Mouse (Mus musculus): Measurements from ENCODE around the gene Zbtb20. TPM values are rescaled to one million over a fixed set of nuclear protein-coding genes. Genes with fewer than 3 reads are reported as not detected.

Gene Zbtb20
- polyA plus RNA-seq, 1 experiment from 2014 or later: 20.2 TPM

GRCm38 (mm10) chr16:43026351-43026750, 150.7 kb downstream of the Zbtb20 start:
- no peaks in the 10 kb centered on the region for H3K36me3 ChIP-seq
- WGBS: 78% methylated on average over 2 of the region's 2 CpGs
- no peak for ATAC-seq (ENCODE audit: insufficient number of reproducible peaks, insufficient read depth, low FRiP score, low TSS enrichment, low read depth)

GRCm38 (mm10) chr16:43029243-43029642, 153.6 kb downstream of the Zbtb20 start:
- no peaks in the 10 kb centered on the region for H3K27me3 ChIP-seq
- no peaks in the 10 kb centered on the region for H3K36me3 ChIP-seq
- no peak for ATAC-seq (ENCODE audit: insufficient number of reproducible peaks, insufficient read depth, low FRiP score, low TSS enrichment, low read depth)
- no peak overlapping the region for H3K4me2 ChIP-seq
- no peaks in the 10 kb centered on the region for H3K4me1 ChIP-seq
- 63% methylated on average over 3 of the region's 3 CpGs for WGBS
- no peak overlapping the region for H3K9ac ChIP-seq
- no peaks in the 10 kb centered on the region for H3K9me3 ChIP-seq
- H3K4me3 ChIP-seq: no peak overlapping the region
- H3K27ac ChIP-seq: no peak overlapping the region

More at GRCm38 (mm10) chr16:43026351-43026750, 150.7 kb downstream of the Zbtb20 start:
- H3K4me3 ChIP-seq: no peak overlapping the region
- H3K4me1 ChIP-seq: no peaks in the 10 kb centered on the region
- H3K27ac ChIP-seq: no peak overlapping the region
- no peak overlapping the region for H3K4me2 ChIP-seq
- H3K9ac ChIP-seq: no peak overlapping the region
- H3K27me3 ChIP-seq: no peaks in the 10 kb centered on the region
- no peaks in the 10 kb centered on the region for H3K9me3 ChIP-seq

GRCm38 (mm10) chr16:43035709-43036108, 160.0 kb downstream of the Zbtb20 start:
- H3K27me3 ChIP-seq: no peaks in the 10 kb centered on the region
- ATAC-seq (ENCODE audit: insufficient number of reproducible peaks, insufficient read depth, low FRiP score, low TSS enrichment, low read depth): no peak
- WGBS: 44% methylated on average over 6 of the region's 6 CpGs
- no peaks in the 10 kb centered on the region for H3K9me3 ChIP-seq
- H3K4me1 ChIP-seq: no peaks in the 10 kb centered on the region
- no peak overlapping the region for H3K27ac ChIP-seq
- H3K4me2 ChIP-seq: no peak overlapping the region
- no peak overlapping the region for H3K4me3 ChIP-seq
- no peaks in the 10 kb centered on the region for H3K36me3 ChIP-seq
- H3K9ac ChIP-seq: no peak overlapping the region

GRCm38 (mm10) chr16:43036510-43036909, 160.8 kb downstream of the Zbtb20 start:
- Histone ChIP-seq H3K9ac (no peak overlapping the region), H3K4me1 (no peaks in the 10 kb centered on the region), H3K4me3 (no peak overlapping the region), H3K27ac (no peak overlapping the region), H3K27me3 (no peaks in the 10 kb centered on the region), H3K4me2 (no peak overlapping the region), H3K36me3 (no peaks in the 10 kb centered on the region), H3K9me3 (no peaks in the 10 kb centered on the region)
- WGBS: 77% methylated on average over 5 of the region's 5 CpGs
- ATAC-seq (ENCODE audit: insufficient number of reproducible peaks, insufficient read depth, low FRiP score, low TSS enrichment, low read depth): no peak

- no peak overlapping the region for H3K27ac ChIP-seq
- H3K4me1 ChIP-seq: no peaks in the 10 kb centered on the region
- no peak overlapping the region for H3K4me2 ChIP-seq
- H3K9ac ChIP-seq: no peak overlapping the region
- H3K36me3 ChIP-seq: no peaks in the 10 kb centered on the region
- H3K27me3 ChIP-seq: no peaks in the 10 kb centered on the region
- H3K9me3 ChIP-seq: no peaks in the 10 kb centered on the region
- 81% methylated on average over 4 of the region's 4 CpGs for WGBS
- no peak overlapping the region for H3K4me3 ChIP-seq
- ATAC-seq (ENCODE audit: insufficient number of reproducible peaks, insufficient read depth, low FRiP score, low TSS enrichment, low read depth): no peak
Observed at GRCm38 (mm10) chr16:43037320-43037719, 161.6 kb downstream of the Zbtb20 start.

GRCm38 (mm10) chr16:43045611-43046010, 169.9 kb downstream of the Zbtb20 start:
- H3K36me3 ChIP-seq: no peaks in the 10 kb centered on the region
- ATAC-seq (ENCODE audit: insufficient number of reproducible peaks, insufficient read depth, low FRiP score, low TSS enrichment, low read depth): no peak
- no peak overlapping the region for H3K4me3 ChIP-seq

GRCm38 (mm10) chr16:43046686-43047085, 171.0 kb downstream of the Zbtb20 start:
- Histone ChIP-seq H3K4me3 (no peak overlapping the region), H3K9me3 (no peaks in the 10 kb centered on the region), H3K36me3 (no peaks in the 10 kb centered on the region), H3K9ac (no peak overlapping the region), H3K4me2 (no peak overlapping the region), H3K27ac (no peak overlapping the region), H3K27me3 (no peaks in the 10 kb centered on the region), H3K4me1 (no peaks in the 10 kb centered on the region)
- WGBS: 93% methylated on average over 3 of the region's 3 CpGs
- no peak for ATAC-seq (ENCODE audit: insufficient number of reproducible peaks, insufficient read depth, low FRiP score, low TSS enrichment, low read depth)

More at GRCm38 (mm10) chr16:43045611-43046010, 169.9 kb downstream of the Zbtb20 start:
- no peaks in the 10 kb centered on the region for H3K9me3 ChIP-seq
- H3K4me1 ChIP-seq: no peaks in the 10 kb centered on the region
- H3K4me2 ChIP-seq: no peak overlapping the region
- no peaks in the 10 kb centered on the region for H3K27me3 ChIP-seq
- no peak overlapping the region for H3K9ac ChIP-seq
- no peak overlapping the region for H3K27ac ChIP-seq

- H3K4me3 ChIP-seq: no peak overlapping the region
- ATAC-seq (ENCODE audit: insufficient number of reproducible peaks, insufficient read depth, low FRiP score, low TSS enrichment, low read depth): no peak
- H3K27ac ChIP-seq: no peak overlapping the region
- no peak overlapping the region for H3K4me2 ChIP-seq
- H3K27me3 ChIP-seq: no peaks in the 10 kb centered on the region
- 93% methylated on average over 3 of the region's 3 CpGs for WGBS
- no peak overlapping the region for H3K9ac ChIP-seq
- no peaks in the 10 kb centered on the region for H3K9me3 ChIP-seq
- no peaks in the 10 kb centered on the region for H3K4me1 ChIP-seq
- H3K36me3 ChIP-seq: no peaks in the 10 kb centered on the region
Observed at GRCm38 (mm10) chr16:43069666-43070295, 194.1 kb downstream of the Zbtb20 start.

- no peak for ATAC-seq (ENCODE audit: insufficient number of reproducible peaks, insufficient read depth, low FRiP score, low TSS enrichment, low read depth)
- Histone ChIP-seq H3K4me3 (no peak overlapping the region), H3K36me3 (no peaks in the 10 kb centered on the region), H3K27me3 (no peaks in the 10 kb centered on the region), H3K27ac (no peak overlapping the region), H3K9ac (no peak overlapping the region), H3K9me3 (no peaks in the 10 kb centered on the region), H3K4me1 (no peaks in the 10 kb centered on the region), H3K4me2 (no peak overlapping the region)
- 90% methylated on average over 3 of the region's 3 CpGs for WGBS
Observed at GRCm38 (mm10) chr16:43071875-43072274, 196.2 kb downstream of the Zbtb20 start.

- no peak overlapping the region for H3K4me3 ChIP-seq
- 83% methylated on average over 5 of the region's 5 CpGs for WGBS
- H3K4me1 ChIP-seq: no peaks in the 10 kb centered on the region
- H3K9ac ChIP-seq: no peak overlapping the region
- no peaks in the 10 kb centered on the region for H3K9me3 ChIP-seq
- ATAC-seq (ENCODE audit: insufficient number of reproducible peaks, insufficient read depth, low FRiP score, low TSS enrichment, low read depth): no peak
- H3K27me3 ChIP-seq: no peaks in the 10 kb centered on the region
- H3K27ac ChIP-seq: no peak overlapping the region
- H3K36me3 ChIP-seq: no peaks in the 10 kb centered on the region
- no peak overlapping the region for H3K4me2 ChIP-seq
Observed at GRCm38 (mm10) chr16:43072818-43073594, 197.3 kb downstream of the Zbtb20 start.

- Histone ChIP-seq H3K4me2 (no peak overlapping the region), H3K4me3 (no peak overlapping the region), H3K9me3 (no peaks in the 10 kb centered on the region), H3K27me3 (no peaks in the 10 kb centered on the region), H3K27ac (no peak overlapping the region), H3K4me1 (no peaks in the 10 kb centered on the region), H3K9ac (no peak overlapping the region), H3K36me3 (no peaks in the 10 kb centered on the region)
- 84% methylated on average over 2 of the region's 2 CpGs for WGBS
- ATAC-seq (ENCODE audit: insufficient number of reproducible peaks, insufficient read depth, low FRiP score, low TSS enrichment, low read depth): no peak
Observed at GRCm38 (mm10) chr16:43080403-43080802, 204.7 kb downstream of the Zbtb20 start.

Measured in embryonic facial prominence, embryonic 13.5 days (tissue).